Mouse (Mus musculus): ENCODE data around the gene Ankle2.

The Ankle2 gene

DNA sequence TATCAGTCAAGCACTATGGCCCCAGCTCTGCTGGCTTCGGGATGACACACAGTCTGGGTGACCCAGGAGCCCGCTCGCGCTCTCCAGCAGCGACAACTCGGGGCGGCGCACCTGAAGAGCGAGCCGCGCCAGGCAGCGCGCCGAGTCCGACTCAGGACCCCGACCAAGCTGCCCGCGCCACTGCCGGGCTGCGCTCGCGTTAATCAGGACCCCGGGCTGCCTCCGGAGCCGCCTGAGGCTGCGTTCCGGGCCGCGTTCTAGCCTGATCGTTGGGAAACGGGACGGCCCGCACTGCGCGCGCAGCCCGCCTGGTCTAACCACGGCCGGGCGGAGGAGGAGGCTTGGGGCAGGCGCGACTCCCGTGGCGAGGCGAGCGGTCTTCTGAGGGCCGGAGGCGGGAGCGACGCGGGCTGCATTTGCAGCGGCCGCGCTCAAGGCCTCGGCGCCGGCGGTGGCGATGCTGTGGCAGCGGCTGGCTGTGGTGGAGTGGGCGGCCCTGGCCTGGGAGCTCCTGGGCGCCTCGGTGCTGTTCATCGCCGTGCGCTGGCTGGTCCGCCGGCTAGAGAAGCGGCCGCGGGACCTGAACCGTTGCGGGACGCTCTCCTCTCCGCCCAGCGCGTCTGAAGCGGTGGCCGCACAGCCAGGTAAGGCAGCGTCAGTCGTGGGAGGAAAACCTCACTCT lies at the start of gene Ankle2:
Gene Ankle2 (plus strand): TSS at position 225 of the 682 bp plus-strand sequence.
- peak; percentile 96 for DNase-seq (ENCODE audit: low spot score)

DNA sequence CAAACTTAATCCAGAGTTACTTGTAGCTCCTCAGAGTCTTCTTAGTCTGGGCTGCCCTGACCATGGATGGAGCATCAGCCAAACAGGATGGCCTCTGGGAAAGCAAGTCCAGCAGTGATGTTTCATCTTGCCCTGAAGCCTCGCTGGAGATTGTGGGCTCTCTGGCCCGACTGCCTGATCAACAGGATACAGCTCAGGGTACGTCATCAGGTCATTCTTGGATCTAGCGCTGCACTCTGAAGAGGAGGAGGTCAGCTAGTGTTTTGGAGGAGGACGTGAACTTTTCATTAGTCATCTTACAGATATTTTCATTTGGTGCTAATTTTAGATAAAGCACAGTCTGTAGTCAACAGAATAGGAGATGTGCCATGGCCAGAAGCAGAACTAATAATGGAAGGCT lies 49.1 kb upstream of the Ankle2 start:
- DNase-seq (ENCODE audit: low spot score) = no peak

DNA sequence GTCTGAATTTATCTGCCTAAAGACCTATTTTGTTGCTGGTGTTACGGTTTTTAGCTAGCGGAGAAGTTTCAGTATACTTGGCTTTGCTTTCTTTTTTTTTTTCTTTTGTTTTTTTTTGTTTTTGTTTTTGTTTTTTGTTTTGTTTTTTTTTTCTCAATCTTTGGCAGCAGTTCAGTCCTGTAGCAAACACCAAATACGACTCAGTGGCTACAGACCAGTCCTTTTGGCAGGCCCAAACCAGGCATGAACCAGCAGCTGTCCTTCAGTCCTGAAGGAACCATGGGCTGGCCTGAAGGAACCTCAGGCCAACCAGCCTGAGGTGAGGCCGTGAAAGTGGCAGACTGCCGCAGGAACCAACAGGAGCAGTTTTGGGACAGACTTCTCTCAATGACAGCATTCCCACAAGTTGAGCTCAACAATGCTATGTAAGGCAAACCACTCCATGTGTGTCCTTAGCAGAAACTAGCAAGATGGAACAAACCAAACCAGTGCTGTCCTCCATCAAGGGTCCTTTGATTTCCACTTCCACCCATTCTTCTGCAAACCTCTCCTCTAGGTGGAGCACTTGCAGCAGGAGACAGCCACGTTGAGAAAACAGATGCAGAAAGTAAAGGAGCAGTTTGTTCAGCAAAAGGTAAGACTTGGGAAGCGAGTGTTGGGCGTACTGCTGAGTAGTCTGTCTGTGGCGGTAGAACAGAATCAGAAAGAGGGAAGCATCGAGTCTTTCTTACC lies 27.5 kb upstream of the Ankle2 start:
- no peak for DNase-seq (ENCODE audit: low spot score)

DNA sequence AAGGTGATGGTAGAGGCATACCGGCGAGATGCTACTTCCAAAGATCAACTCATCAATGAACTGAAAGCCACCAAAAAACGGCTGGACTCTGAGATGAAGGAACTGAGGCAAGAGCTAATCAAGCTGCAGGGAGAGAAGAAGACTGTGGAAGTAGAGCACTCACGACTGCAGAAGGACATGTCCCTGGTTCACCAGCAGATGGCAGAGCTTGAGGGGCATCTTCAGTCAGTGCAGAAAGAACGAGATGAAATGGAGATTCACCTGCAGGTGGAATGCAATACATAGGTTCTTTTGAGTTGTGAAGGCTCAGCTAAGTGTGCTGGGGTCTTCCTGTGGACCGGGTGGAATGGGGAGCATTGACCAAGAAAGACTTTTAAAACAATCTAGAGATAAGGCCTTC lies 26.0 kb upstream of the Ankle2 start:
- no peak for DNase-seq (ENCODE audit: low spot score)

DNA sequence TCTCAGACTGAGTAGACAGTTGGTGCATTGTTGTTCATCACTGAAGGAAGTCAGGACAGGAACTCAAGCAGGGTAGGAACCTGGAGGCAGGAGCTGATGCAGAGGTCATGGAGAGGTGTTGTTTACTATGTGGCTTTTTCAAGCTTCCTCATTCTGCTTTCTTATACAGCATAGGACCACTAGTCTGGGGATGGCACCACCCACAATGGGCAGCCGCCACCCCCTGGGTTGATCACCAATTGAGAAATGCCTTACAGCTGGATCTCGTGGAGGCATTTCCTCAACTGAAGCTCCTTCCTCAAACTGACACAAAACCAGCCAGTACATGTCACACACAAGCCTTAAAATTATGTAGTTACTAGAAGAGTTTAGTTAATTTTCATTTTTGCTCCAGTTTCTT lies 19.5 kb upstream of the Ankle2 start:
- no peak for DNase-seq (ENCODE audit: low spot score)

DNA sequence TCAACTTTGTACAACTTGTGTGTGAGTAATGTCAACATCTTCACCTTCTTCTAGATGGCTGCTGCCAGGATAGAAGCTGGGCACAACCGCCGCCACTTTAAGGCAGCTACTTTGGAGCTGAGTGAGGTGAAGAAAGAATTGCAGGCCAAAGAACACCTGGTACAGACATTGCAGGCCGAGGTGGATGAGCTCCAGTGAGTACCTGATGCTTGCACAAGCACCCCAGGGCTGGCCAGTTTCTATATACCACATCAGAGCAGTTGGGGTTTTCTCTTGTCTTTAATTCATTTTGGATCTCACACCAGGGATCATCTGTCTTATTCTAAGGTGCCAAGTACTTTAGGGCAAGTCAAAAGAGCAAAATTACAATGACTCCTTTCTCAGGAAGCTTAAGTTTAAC lies 14.0 kb upstream of the Ankle2 start:
- no peak for DNase-seq (ENCODE audit: low spot score)

DNA sequence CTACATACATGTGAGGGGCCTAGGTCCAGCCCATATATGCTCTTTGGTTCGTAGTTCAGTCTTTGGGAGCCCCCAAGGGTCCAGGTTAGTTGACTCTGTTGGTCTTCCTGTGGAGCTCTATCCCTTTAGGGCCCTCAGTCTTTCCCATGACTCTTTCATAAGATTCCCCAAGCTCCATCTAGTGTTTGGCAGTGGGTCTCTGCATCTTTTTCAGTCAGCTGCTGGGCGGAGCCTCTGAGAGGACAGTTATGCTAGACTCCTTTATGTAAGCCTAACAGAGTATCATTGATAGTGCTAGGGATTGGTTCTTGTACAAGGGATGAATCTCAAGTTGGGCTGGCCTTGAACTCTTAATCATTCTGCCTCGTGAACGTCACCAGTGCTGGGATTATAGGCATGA lies 10.5 kb upstream of the Ankle2 start:
- DNase-seq (ENCODE audit: low spot score) = no peak

DNA sequence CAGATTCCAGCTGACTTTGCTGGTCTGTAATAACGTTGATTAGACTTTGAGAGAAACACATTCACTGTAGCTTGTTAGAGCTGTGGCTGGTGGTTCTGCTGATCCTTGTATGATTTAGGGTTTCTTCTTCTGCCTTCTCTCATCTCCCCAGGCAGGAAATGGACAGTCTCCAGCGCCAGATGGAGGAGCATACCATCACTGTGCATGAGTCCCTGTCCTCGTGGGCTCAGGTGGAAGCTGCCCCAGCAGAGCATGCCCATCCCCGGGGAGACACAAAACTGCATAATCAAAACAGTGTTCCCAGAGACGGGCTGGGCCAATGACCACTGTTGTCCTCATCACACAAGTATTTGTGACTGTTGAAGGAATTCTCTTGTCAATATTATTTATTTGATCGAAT lies 8.0 kb upstream of the Ankle2 start:
- DNase-seq (ENCODE audit: low spot score) = no peak

DNA sequence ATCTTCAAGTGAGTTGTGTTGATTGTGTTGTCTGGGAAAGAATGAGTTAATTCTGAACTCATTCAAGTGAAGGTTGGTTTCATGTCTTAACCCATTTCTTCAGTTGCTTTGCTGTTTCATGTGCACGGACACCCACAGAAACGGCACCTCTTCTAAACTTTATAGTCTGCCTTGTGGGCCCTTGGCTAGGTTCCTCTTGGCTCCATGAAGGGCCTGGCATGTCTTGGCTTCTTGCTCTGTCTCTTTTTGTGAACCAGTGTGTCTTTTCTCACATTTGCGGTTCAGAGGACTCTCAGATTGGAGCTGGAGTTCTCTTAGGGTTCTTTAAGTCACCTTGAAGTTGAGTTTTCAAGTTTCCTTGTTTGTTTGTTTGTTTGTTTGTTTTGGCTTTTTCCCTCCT lies 5.7 kb upstream of the Ankle2 start:
- no peak for DNase-seq (ENCODE audit: low spot score)

DNA sequence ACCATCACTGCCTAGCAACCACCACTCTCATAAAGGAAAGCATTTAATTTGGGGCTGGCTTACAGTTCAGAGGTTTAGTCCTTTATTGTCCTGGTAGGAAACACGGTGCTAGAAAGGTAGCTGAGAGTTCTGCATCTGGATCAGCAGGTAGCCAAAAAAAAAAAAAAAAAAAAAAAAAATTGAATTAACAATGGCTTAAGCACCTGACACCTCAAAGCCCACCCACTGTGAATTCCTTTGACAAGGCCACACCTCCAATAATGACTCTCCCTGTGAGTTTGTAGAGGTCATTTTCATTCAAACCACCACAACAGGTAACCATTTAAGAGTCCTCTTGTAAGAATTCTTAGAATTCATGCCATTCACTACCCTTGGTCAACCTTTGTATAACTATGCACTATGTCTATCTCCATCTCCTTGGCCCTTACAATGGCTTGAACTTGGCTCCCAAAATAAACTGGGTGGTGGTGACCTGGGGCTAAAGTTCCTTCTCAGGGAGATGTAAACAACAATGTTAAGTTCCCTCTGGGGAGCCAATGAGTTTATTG lies 3.4 kb upstream of the Ankle2 start:
- DNase-seq (ENCODE audit: low spot score) = no peak

DNA sequence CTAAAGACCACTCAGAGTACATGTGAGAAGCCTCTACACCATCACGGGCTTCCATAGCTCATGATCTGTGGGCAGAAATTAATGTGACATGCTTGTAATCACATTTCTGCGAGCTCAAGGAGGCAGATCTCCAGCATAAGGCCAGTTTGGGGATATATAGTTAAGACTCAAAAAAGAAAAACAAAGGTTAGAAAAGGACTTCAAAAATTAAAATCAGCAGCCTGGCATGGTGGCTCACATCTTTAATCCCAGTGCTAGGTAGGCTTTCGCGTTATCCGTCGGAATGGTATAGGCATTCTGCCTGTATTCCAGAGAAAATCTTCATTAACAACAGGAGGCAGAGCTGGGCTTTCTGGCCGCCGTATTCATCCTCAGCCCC lies 414 bp upstream of the Ankle2 start:
- DNase-seq (ENCODE audit: low spot score) = no peak

DNA sequence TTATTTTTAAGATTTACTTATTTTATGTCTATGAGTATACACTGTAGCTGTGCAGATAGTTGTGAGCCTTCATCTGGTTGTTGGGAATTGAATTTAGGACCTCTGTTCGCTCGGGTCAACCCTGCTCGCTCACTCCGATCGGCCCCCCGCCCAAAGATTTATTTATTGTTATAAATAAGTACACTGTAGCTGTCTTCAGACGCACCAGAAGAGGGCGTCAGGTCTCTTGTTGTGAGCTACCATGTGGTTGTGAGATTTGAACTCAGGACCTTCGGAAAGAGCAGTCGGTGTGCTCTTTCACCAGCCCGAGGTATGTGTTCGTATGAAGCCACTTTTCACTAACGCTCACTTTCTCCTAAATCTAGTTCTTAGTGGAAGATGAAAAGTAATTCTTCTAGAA lies 834 bp downstream of the Ankle2 start:
- DNase-seq (ENCODE audit: low spot score) = no peak

DNA sequence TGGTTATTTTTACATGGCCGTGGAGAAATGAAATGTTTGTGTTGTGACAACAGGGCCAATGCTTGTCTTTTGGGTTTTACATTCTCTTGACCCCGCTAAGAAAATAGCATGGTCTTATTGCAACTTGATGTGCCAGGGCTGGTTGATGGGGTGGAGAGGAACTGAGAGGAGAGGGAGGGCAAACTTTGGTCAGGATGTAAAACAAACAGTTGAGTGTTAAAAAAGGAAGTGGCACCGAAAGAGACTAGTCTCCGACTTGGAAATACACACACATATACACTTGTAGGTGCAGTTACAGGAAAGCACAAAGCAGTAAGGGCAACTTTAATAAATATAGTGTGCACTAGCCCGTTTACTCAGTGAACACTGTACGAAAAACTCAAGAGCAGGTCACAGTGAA lies 1.5 kb downstream of the Ankle2 start:
- DNase-seq (ENCODE audit: low spot score) = no peak

DNA sequence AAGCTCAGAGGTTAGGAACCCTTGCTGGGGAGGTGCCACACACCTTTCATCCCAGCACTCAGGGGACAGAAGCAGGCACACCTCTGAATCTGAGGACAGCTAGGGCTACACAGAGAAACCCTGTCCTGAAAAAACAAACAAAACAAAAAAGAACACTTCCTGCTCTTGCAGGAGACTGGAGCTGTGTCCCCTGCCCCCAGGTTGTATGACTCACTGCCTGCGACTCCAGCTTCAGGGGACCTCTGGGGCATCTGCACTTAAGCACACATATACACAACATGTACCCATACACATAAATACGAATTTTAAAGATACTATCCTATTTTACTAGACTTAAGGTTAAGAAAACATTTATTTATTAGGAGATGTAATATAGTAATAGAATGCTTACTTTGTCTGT lies 13.3 kb downstream of the Ankle2 start:
- no peak for DNase-seq (ENCODE audit: low spot score)

DNA sequence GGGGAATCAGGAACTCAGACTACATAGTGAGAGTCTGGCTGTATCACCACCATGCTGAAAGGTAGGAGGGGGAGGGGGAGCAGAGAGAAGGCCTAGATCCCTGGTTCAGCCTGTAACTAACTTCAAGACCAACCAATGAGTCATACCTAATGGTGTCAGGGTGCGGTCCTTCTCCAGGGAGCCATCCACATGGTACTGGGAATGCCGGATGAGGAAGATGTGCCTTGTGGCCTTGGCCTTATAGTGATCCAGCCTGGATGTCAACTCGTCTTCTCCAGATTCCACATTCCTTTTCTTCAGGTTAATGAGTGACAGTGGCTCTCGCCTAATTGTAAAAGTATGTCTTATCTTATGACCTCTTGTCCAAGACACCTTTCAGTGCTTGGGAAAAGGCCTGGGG lies 36.1 kb downstream of the Ankle2 start:
- no peak for DNase-seq (ENCODE audit: low spot score)

DNA sequence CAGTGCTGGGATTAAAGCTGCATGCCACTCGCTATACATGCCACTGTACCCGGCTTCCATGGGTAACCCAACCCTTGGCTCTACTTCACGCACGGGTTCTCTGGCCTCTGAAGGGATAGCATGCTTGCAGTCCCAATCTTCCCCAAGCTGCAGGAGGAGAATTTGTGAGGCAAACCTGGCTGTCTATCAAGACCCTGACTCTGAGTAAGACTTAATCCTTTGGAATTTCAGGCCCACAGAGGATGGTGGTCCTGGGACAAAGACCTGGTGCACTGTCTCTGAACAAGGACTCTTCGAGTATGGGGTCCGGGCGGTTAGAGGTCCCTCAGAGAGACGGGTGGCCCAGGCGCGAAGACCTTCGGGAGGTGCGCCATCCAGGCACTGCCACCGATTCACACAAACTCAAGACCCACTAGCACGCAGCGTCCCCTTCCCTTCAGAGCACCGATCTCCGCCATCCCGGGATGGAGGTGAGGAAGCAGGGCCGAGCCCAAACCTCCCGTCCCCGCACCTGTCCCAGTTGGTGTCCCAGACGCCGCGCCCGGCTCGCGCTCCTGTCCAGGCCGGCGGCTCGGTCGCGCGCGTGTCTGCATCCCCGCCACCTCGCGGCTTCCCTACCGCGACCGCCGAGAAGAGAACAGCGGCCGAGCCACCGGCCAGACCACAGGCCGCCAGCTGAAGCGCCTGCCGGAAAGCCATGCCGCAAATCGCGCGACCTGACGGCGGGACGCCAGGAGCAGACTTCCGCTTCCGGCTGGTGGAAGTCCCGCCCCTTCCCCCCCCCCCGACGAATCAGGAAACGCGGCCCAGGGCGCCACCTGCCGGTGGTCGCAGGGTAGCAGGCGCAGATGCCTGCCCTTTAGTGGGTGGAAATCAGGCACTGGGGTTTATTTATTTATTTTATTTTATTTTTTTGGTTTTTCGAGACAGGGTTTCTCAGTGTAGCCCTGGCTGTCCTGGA lies 38.6 kb downstream of the Ankle2 start, which contains the start of gene Pgam5:
Gene Pgam5 (minus strand): TSS at position 773 of the 961 bp plus-strand sequence.
- peak; percentile 97 for DNase-seq (ENCODE audit: low spot score)

DNA sequence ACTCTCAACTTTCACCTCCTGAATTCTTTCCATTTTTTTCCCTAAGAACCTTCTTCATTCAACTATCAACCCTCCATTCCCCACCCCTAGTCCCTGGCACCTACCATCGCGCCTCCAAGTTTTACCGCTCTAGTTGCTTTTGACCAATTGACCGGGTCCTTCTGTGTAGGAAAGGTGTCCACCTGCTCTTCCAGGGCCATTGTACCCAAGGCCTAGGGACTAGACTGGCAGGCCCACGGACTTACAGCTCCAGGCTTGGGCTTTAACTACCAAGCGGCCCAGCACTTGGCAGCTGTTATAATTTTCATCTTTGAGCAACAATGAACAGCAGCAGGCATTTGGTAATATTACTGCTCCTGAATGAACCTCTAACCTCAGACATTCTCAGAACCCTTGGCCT lies 39.4 kb downstream of the Ankle2 start:
- no peak for DNase-seq (ENCODE audit: low spot score)

DNA sequence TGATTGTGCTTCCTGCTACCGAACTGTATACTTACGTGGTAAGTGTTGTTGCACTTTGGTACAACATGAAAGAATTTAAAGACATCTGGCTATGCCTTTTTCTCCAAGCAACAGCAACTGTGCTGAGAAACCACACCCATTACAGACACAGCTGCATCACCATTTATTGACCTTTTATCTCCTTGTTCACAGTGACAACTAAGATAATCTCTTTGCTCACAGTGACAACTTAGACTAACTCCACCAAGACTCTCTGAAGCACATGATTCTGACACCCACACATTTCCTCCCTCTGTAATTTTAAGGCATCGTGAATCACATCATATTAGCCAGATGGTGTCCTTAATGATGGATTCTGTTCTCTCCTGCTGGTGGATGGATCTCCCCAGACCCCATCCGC lies 43.3 kb downstream of the Ankle2 start:
- no peak for DNase-seq (ENCODE audit: low spot score)

DNA sequence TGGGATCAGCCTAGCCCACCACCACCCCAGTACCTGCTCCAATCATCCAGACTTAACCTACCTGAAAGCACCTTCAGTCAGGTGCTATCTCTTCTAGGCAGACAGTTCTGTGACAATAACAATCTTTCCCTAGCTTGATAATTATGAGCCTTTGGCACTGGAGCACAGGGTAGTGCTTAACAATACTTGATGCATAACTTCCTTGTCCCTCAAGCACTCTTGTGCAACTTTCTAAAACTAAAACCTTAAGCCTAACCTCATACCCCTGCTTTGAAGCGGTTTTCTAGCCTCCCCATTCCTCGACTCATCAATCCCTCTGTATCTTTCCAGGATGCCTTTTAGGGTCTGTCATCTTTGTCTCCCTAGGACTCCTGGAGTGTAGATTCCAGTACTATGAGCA lies 44.0 kb downstream of the Ankle2 start:
- DNase-seq (ENCODE audit: low spot score) = no peak

DNA sequence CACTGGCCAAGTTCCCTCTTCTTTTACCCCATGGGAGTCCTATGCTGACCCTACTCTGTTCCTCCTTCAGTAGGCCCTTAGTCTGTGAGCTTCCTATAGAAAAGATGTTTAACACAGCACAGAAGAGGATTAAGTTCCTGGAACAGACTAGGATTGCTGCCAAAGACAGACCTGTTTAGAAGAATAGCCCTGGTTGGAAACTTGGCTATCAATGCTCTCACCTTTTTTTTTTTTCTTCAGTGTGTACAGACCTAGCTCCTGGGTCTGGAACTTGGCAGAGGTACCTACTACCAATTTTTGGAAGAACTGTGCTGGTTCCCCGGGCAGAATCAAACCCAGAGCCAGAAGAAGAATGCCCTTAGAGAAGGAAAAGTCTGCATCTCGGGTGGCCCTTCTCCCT lies 45.6 kb downstream of the Ankle2 start:
- DNase-seq (ENCODE audit: low spot score) = no peak

DNA sequence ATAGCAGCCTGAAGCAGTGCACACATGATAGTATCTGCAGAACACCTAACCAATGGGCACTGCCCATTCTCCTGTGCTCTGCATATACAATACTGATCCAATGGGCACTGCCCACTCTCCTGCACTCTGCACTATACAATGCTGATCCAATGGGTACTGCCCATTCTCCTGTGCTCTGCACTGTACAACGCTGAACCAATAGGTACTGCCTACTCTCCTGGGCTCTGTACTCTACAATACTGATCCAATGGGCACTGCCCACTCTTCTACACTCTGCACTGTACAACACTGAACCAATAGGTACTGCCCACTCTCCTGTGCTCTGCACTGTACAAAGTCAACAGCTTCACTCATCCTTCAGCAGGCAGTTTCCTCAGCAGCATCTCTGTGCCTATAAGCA lies 46.1 kb downstream of the Ankle2 start:
- DNase-seq (ENCODE audit: low spot score) = no peak

DNA sequence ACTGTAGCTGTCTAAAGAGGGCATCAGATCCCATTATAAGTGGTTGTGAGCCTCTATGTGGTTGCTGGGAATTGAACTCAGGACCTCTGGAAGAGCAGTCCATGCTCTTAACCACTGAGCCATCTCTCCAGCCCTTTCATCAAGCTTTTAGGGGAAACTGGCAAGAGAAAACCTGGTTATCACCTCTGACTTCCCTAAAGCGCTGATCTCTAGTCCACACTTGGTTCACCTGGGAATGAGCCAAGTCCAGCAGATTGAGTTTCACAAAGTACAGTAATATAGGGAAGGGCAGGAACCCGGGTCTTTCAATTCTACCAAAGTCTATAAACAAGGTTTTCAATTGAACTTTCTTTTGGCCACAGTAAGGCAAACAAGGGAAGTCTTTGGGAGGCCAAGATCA lies 51.2 kb downstream of the Ankle2 start:
- DNase-seq (ENCODE audit: low spot score) = no peak

DNA sequence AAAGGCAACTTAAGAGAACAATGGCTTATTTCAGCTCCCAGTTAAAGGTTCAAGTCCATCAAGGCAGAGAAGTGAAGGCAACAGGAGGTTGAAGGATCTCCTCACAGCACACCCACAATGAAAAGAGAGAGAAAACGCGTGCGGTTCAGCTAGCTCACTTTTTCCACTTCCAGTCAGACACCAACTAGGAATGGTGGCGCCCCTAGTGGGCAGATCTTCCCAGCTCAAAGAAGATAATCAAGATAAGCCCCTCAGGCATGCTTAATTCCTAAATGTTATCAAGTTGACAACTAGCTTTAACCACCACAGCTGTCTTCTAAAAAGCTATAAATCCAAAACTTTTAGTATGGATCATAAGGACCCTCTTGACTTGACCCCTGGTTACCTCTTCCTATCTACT lies 53.7 kb downstream of the Ankle2 start:
- peak; percentile 82 for DNase-seq (ENCODE audit: low spot score)

All from testis, postnatal 10 days (tissue).